ENCODE assay signal across 14 mouse cellular contexts in the genomic region with DNA sequence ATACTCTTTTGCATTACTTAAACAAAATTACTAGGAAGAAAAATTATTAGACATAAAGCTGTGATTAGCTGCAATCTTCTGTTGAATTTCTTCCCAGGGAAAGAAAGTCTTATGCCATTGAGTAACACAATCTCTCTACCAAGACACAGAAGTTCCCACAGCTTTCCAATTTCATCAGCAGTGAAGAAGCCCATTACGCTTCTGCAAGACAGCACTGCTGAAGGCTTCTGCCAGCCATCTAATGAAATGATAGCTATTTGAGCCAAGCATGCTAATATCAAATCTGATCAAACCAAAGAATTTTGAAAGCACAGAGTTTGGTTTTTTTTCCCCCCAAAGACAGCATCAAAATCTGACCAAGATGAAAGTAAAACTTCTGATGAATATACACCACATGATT.
DNase-seq lines count a peak whose midpoint lies in the region; ATAC-seq and TF ChIP-seq lines count a peak whose summit lies in the region.
"Had no signal": no experiment of that assay in that cellular context is flagged by ENCODE, and none has a peak within 500 bp of the region (broad histone marks: within the 10 kb centered on the region; RNA-seq: fewer than 3 reads in every experiment).

No protein-coding gene starts in this region.

- no peak for ATAC-seq in cerebellum, adult (ENCODE audit: insufficient number of reproducible peaks, low FRiP score, low TSS enrichment)
- ATAC-seq: forebrain, embryonic 14.5 days had no signal

- DNase-seq in cerebellum, postnatal 14 days: peak; percentile 45 to 71
- peak; percentile 19 for DNase-seq in left cerebral cortex, postnatal 4 days
- no peak for DNase-seq in left cerebral cortex, adult 9 months (ENCODE audit: low spot score in 2 of 2)
- DNase-seq in brain, adult 2 months (ENCODE audit: low read depth, low spot score): peak; percentile 24
- DNase-seq in brain, embryonic 14.5 days (ENCODE audit: low read depth): peak; percentile 25
- DNase-seq: adrenal gland, adult 2 months; adrenal gland, postnatal 25 days; cerebellum, adult 9-10 months; gastrocnemius, adult 2 months; gastrocnemius, postnatal 25 days; heart, postnatal 36 days; kidney, adult 11 months had no signal

- no peak for TF ChIP-seq POLR2A in brain, embryonic 14.5 days (IDR thresholded peaks at IDR 0.05; ENCODE audit: borderline replicate concordance, extremely low read depth, insufficient read depth, insufficient read length, poor library complexity, severe bottlenecking)

- no peak for TF ChIP-seq CTCF in brain, embryonic 14.5 days (IDR thresholded peaks at IDR 0.05; ENCODE audit: borderline replicate concordance, extremely low read depth, insufficient read depth, insufficient read length)

- intact Hi-C loops in left cerebral cortex, postnatal 4 days (cut with DNase I): no loop called here

Comparison
In these comparisons a context has a peak if more than half of its experiments do, and no peak if none do; other contexts are left out.
1. DNase-seq: peak in cerebellum, postnatal 14 days (2 of 2), left cerebral cortex, postnatal 4 days (single experiment), brain, adult 2 months (single experiment) and brain, embryonic 14.5 days (single experiment); none in left cerebral cortex, adult 9 months (0 of 2).